Mouse (Mus musculus) limb, embryonic 11.5 days (tissue): Measurements from ENCODE around the gene Fgd3. TPM values are rescaled to one million over a fixed set of nuclear protein-coding genes. Genes with fewer than 3 reads are reported as not detected.

Source experiments
- ATAC-seq: fragments of 200-750 bp; cut with Nextera tagmentation; 2 replicates; pipeline ENCODE4 v1.8.0; 2017; ENCODE audit warnings: low read depth; ENCODE audit not compliant: insufficient number of reproducible peaks, low FRiP score, low TSS enrichment
- DNase-seq: peaks from one replicate; pipeline ENCODE4 v3.0.0-alpha.2; 2015; ENCODE audit warnings: low spot score
- H3K27ac ChIP-seq: fragments of 300-500 bp; sonication (generic); replicated peaks from 2 replicates; pipeline ENCODE4 v1.5.1; 2014; ENCODE audit warnings: low read depth, mild to moderate bottlenecking, low read length
- H3K27me3 ChIP-seq: fragments of 300-500 bp; sonication (generic); 2 replicates; pipeline ENCODE4 v1.6.1; 2014; ENCODE audit warnings: mild to moderate bottlenecking, low read length, mixed read lengths; ENCODE audit not compliant: control insufficient read depth, insufficient read depth
- H3K36me3 ChIP-seq: fragments of 300-500 bp; sonication (generic); 2 replicates; pipeline ENCODE4 v1.6.1; 2014; ENCODE audit warnings: mild to moderate bottlenecking, low read length, moderate library complexity, mixed read lengths; ENCODE audit not compliant: control insufficient read depth, insufficient read depth
- H3K4me1 ChIP-seq: fragments of 300-500 bp; sonication (generic); 2 replicates; pipeline ENCODE4 v1.6.1; 2014; ENCODE audit warnings: low read length, mixed read lengths; ENCODE audit not compliant: control insufficient read depth, insufficient read depth
- H3K4me2 ChIP-seq: fragments of 300-500 bp; sonication (generic); 2 replicates; pipeline ENCODE4 v1.6.1; 2014; ENCODE audit warnings: low read depth, mild to moderate bottlenecking, moderate library complexity; ENCODE audit not compliant: severe bottlenecking
- H3K4me3 ChIP-seq: fragments of 300-500 bp; sonication (generic); 2 replicates; pipeline ENCODE4 v1.5.1; 2014; ENCODE audit warnings: low read depth, low read length
- H3K9ac ChIP-seq: fragments of 300-500 bp; sonication (generic); 2 replicates; pipeline ENCODE4 v1.6.1; 2014; ENCODE audit warnings: mild to moderate bottlenecking, low read length
- H3K9me3 ChIP-seq: fragments of 300-500 bp; sonication (generic); 2 replicates; pipeline ENCODE4 v1.6.1; 2016; ENCODE audit warnings: low read length; ENCODE audit not compliant: control insufficient read depth
- WGBS: fragments of 180-500 bp; shearing (Covaris S2); extraction: QIAGEN DNeasy Blood & Tissue Kit; methylation state at CpG from one replicate; pipeline ENCODE4 v1.1.7; 2014; 5-methylcytosine and 5-hydroxymethylcytosine counted together
- polyA plus RNA-seq: library from polyadenylated mRNA; unstranded; fragments of >200 nt; fragmentation: Nextera tagmentation; extraction: Ambion mirVana; gene quantifications from 2 replicates; pipeline ENCODE4 v1.2.1, GENCODE M21; 2014

Gene Fgd3
- polyA plus RNA-seq, 1 experiment from 2014 or later = 0.37 TPM

DNA sequence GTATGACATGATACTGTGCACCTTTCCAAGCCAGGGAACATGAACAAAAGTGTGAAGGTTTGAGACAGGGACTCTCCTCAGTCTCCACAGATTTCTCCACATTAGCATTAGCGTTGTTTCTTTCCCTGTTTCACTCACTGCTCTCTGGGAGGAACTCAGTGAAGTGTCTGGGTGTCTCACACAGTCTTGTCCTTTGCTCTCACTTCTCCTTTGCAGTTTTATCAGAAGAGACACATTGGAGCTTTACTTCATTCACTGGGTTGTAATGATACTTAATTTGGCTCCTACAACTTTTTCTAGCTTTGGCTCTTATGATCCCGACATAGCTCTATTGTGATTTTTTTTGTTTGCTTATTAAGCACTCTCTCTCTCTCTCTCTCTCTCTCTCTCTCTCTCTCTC lies 28.4 kb upstream of the Fgd3 start:
- no peak overlapping the region for H3K27ac ChIP-seq
- H3K4me1 ChIP-seq = no peaks in the 10 kb centered on the region
- no peak overlapping the region for H3K4me2 ChIP-seq
- no peak overlapping the region for H3K4me3 ChIP-seq
- H3K27me3 ChIP-seq = no peaks in the 10 kb centered on the region
- DNase-seq (no peak), ATAC-seq (no peak)
- H3K36me3 ChIP-seq = no peaks in the 10 kb centered on the region
- H3K9ac ChIP-seq = no peak overlapping the region
- H3K9me3 ChIP-seq = no peaks in the 10 kb centered on the region
- WGBS = 89% methylated on average over 2 of the region's 2 CpGs

DNA sequence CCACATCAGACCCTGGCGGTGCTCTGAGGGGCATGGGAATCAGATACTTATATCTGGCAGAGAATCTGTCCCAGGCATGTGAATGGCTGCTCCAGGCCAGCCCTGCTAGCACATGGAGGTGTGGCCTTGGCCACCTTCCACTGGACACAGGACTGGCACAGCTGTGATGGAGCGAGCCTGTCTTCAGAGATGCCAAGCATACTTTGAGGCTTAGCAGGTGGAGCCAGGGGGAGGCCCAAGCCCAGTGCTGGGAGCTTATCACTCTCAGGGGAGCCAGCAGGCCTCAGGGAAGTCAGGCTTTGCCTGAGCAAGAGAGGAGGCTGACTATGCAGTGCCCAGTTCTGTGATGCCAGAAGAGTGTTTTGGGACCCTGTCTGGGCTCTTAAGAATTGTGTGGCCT lies 25.4 kb upstream of the Fgd3 start:
- no peak overlapping the region for H3K4me3 ChIP-seq
- no peak for DNase-seq
- 73% methylated on average over 2 of the region's 2 CpGs for WGBS
- H3K4me1 ChIP-seq = peaks cover 11% of the 10 kb centered on the region
- no peak overlapping the region for H3K4me2 ChIP-seq
- no peaks in the 10 kb centered on the region for H3K27me3 ChIP-seq
- H3K27ac ChIP-seq = no peak overlapping the region
- H3K36me3 ChIP-seq = no peaks in the 10 kb centered on the region
- H3K9me3 ChIP-seq = no peaks in the 10 kb centered on the region
- no peak for ATAC-seq
- H3K9ac ChIP-seq = no peak overlapping the region

GRCm38 (mm10) chr13:49344567-49344966 lies 24.5 kb upstream of the Fgd3 start:
- H3K4me1 ChIP-seq = peaks cover 13% of the 10 kb centered on the region
- H3K9me3 ChIP-seq = no peaks in the 10 kb centered on the region
- H3K9ac ChIP-seq = no peak overlapping the region
- H3K27me3 ChIP-seq = no peaks in the 10 kb centered on the region
- no peak overlapping the region for H3K27ac ChIP-seq
- H3K4me2 ChIP-seq = no peak overlapping the region
- WGBS = 87% methylated on average over 8 of the region's 8 CpGs
- ATAC-seq (no peak), DNase-seq (no peak)
- no peak overlapping the region for H3K4me3 ChIP-seq
- H3K36me3 ChIP-seq = no peaks in the 10 kb centered on the region

DNA sequence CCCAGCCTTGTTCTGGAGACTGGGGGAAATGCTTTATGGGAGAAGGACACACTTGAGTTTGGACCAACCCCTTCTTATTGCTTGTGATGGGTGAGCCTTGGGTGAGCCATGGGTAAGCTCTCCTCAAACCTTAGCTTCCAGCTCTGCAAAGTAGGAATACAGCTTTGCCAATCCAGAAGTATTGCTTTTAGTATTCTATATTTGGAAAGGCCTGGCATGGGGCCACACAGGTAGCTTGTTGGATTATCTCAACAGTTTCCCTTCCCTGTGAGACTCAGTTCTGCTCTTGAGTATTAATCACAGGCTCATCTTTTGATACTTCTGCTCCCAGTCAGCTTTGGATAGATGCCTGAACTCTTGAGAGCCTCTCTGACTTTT lies 22.6 kb upstream of the Fgd3 start:
- Histone ChIP-seq H3K9me3 (no peaks in the 10 kb centered on the region), H3K4me1 (peaks cover 13% of the 10 kb centered on the region), H3K9ac (peak overlapping the region; percentile 91), H3K4me2 (peak overlapping the region; percentile 89), H3K27ac (no peak overlapping the region), H3K4me3 (peak overlapping the region; percentile 97), H3K27me3 (no peaks in the 10 kb centered on the region), H3K36me3 (no peaks in the 10 kb centered on the region)
- ATAC-seq (no peak), DNase-seq (no peak)

DNA sequence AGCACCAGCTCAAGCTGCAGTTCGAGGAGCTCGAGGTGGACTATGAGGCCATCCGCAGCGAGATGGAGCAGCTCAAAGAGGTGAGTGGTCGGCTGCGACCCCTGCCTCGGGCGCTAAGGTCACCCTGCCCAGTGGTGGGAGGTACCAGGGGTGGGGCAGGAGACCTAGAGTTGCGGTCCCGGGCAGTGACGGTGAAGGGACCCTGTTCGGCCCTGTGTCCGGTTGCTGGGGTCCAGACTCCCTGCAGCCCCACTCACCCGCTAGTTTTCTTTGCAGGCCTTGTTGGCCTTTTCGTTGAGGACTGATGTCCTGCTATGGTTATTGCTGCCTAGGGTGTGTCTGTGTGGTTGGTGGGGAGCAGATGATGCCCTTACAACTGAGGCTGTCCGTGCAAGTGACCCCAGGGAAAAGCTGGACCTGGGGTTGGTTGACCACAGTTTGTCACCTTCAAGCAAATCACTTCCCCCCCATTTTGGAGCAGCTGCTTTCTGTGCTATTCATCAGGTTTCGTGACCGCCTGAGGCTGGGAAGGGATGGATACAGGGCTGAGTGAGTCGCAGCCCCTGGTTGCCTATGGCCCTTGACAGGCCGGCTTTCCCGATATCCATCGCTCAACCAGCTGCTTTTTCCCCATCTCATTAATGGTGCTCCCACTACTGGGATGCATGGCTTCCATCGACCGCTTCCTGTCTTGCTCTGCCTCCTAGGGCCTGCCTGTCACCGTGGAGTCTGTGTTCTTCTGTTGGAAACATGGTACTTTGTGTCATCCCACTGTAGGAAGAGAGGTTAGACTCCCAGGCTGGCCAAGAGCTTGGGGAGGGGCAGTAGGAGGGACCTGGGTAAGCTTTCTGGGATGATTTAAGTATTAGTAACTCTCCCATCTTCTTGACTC lies 22.0 kb upstream of the Fgd3 start:
- peak; percentile 52 for DNase-seq
- peak; percentile 31; the same call in 1 of the 2 replicates for ATAC-seq
- WGBS = 11% methylated on average over 25 of the region's 25 CpGs

DNA sequence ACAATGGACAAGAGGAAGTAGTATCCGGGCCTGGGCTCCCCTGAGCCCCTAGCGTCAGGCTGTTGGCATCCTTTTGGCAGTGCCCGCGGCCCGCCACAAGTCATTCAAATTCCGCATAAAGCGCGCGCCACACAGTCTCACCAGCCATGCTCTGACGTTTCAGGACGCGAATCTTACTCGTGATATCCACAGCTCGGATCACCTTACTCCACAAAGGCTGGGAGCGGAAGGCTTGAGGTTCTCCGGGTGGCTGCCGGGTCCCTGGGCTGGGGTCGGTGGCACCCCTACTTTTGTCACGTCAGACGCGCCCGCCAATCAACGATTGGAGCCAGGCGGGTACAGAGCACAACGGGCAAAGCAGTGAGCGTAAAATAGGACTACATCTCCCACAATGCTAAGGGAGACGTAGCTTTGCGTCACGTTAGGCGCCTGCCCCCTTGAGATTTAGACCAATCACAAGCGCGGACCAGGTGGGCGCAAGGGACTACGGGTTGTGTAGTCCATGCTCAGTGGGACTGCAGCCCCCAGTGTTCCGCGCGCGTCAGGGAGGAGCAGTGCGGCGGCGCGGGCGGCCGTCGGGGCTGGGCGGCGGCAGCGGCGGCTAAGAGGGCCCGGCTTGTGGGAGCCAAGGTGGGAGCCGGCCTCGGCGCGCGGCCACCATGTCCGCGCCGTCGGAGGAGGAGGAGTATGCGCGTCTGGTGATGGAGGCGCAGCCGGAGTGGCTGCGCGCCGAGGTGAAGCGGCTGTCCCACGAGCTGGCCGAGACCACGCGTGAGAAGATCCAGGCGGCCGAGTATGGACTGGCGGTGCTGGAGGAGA lies 21.1 kb upstream of the Fgd3 start, which contains the start of gene Bicd2:
Gene Bicd2 (plus strand): TSS at position 574 of the 819 bp plus-strand sequence.
- peak within 1 kb of the TSS; percentile 91 for H3K9ac ChIP-seq
- H3K4me2 ChIP-seq = peak within 1 kb of the TSS; percentile 89
- no peaks in the 10 kb centered on the region for H3K36me3 ChIP-seq
- peak; percentile 99 for ATAC-seq
- peaks cover 13% of the 10 kb centered on the region for H3K4me1 ChIP-seq
- no peaks in the 10 kb centered on the region for H3K27me3 ChIP-seq
- no peaks in the 10 kb centered on the region for H3K9me3 ChIP-seq
- DNase-seq = peak; percentile 95
- H3K4me3 ChIP-seq = peak within 1 kb of the TSS; percentile 97
- 0 out of 2 replicates have a peak within 1 kb of the TSS, but pooled peaks have one; percentile 36 for H3K27ac ChIP-seq
- WGBS = under 1% methylated on average over 74 of the region's 74 CpGs

More for the DNA sequence above, 22.0 kb upstream of the Fgd3 start:
- Histone ChIP-seq H3K27me3 (no peaks in the 10 kb centered on the region), H3K36me3 (no peaks in the 10 kb centered on the region), H3K4me2 (peak overlapping the region; percentile 89), H3K27ac (0 out of 2 replicates have a peak overlapping the region, but pooled peaks have one; percentile 14), H3K4me3 (peak overlapping the region; percentile 97), H3K4me1 (peaks cover 13% of the 10 kb centered on the region), H3K9me3 (no peaks in the 10 kb centered on the region), H3K9ac (peak overlapping the region; percentile 91)

DNA sequence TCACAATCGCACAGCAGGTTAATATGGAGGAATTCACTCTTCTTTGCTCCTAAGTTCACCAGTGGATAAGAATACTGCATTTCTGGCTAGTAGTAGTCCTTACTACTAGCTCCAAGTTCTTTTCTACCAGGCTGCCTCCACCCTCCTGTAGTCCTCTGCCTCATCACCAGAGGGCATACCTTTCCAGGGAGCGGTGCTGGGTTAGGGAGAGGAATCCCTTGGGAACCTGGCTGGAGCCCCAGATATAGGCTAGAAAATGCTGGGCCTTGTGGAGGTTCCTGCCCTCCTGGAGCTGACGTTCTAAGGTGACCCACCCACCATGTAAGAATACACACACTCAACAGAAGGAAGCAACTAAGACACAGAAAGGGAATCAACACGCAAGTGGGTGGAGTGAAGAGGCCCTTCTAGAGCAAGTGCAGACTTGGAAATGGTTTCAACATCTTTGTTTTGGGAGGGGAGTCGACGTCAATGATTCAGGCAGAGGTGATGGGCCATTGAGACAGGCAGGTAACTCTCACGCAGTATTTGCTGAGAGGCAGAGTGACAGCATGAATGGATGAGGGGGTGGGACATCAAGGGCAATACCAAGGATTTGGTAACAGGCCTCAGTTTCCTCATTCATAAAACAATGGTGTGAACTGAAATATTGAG lies 18.9 kb upstream of the Fgd3 start:
- Histone ChIP-seq H3K4me3 (no peak overlapping the region), H3K4me1 (peaks cover 15% of the 10 kb centered on the region), H3K4me2 (no peak overlapping the region), H3K9ac (no peak overlapping the region), H3K9me3 (no peaks in the 10 kb centered on the region), H3K27ac (no peak overlapping the region), H3K36me3 (no peaks in the 10 kb centered on the region), H3K27me3 (no peaks in the 10 kb centered on the region)
- no peak for DNase-seq
- ATAC-seq = no peak
- 83% methylated on average over 7 of the region's 7 CpGs for WGBS
